Mouse (Mus musculus) MEL (cell line): ENCODE results near the gene Fbxw2. TPM values are rescaled to one million over a fixed set of nuclear protein-coding genes. Genes with fewer than 3 reads are reported as not detected.

ENCODE experiments used
- DNase-seq: peaks from one replicate; pipeline ENCODE4 v3.0.0; 2011; ENCODE audit warnings: low read depth, low spot score
- H3K27ac ChIP-seq: 2 replicates; pipeline ENCODE4 v1.5.1; 2012; ENCODE audit warnings: low read depth, mild to moderate bottlenecking, control low read depth, low read length, moderate library complexity; ENCODE audit not compliant: control insufficient read depth
- H3K27me3 ChIP-seq, 2 experiments: fragments of 150-350 bp in 1 of 2; sonication (generic) in 1 of 2; 2 replicates each; pipeline ENCODE4 v1.6.1; 2012; ENCODE audit warnings: low read length in 2 of 2, mild to moderate bottlenecking in 2 of 2, improper control_type of control experiment in 1 of 2, moderate library complexity in 1 of 2; ENCODE audit not compliant: insufficient read depth in 2 of 2, control insufficient read depth in 1 of 2
- H3K36me3 ChIP-seq, 2 experiments: 2 replicates each; pipeline ENCODE4 v1.6.1; 2012 to 2014; ENCODE audit warnings: low read length in 2 of 2, improper control_type of control experiment in 1 of 2, inconsistent platforms in 1 of 2, mild to moderate bottlenecking in 1 of 2; ENCODE audit not compliant: insufficient read depth in 2 of 2, control insufficient read depth in 1 of 2
- H3K4me1 ChIP-seq, 2 experiments: fragments of 150-350 bp in 1 of 2; sonication (generic) in 1 of 2; 2 replicates each; pipeline ENCODE4 v1.6.1; 2012; ENCODE audit warnings: low read length in 2 of 2, improper control_type of control experiment in 1 of 2, mild to moderate bottlenecking in 1 of 2; ENCODE audit not compliant: insufficient read depth in 2 of 2, control insufficient read depth in 1 of 2
- H3K4me3 ChIP-seq, 2 experiments: fragments of 150-350 bp in 1 of 2; sonication (generic) in 1 of 2; 2 replicates each; pipeline ENCODE4 v1.5.1; 2012; ENCODE audit warnings: low read depth in 2 of 2, low read length in 2 of 2, mild to moderate bottlenecking in 2 of 2, moderate library complexity in 2 of 2, control low read depth in 1 of 2, improper control_type of control experiment in 1 of 2; ENCODE audit not compliant: control insufficient read depth in 1 of 2, insufficient read depth in 1 of 2
- H3K79me2 ChIP-seq: 2 replicates; pipeline ENCODE4 v1.6.1; 2012; ENCODE audit warnings: mild to moderate bottlenecking, low read length, moderate library complexity; ENCODE audit not compliant: control insufficient read depth, poor library complexity, insufficient read depth
- H3K9ac ChIP-seq: 2 replicates; pipeline ENCODE4 v1.6.1; 2012; ENCODE audit warnings: low read depth, mild to moderate bottlenecking, control low read depth, low read length, moderate library complexity; ENCODE audit not compliant: control insufficient read depth, poor library complexity, severe bottlenecking
- H3K9me3 ChIP-seq: fragments of 150-350 bp; sonication (generic); replicated peaks from 2 replicates; pipeline ENCODE4 v1.6.1; 2012; ENCODE audit warnings: mild to moderate bottlenecking, low read length, improper control_type of control experiment, moderate library complexity; ENCODE audit not compliant: insufficient read depth
- BHLHE40 ChIP-seq: IDR thresholded peaks from 2 replicates; pipeline ENCODE4 v1.6.1; 2012; ENCODE audit warnings: low read depth, mild to moderate bottlenecking, inconsistent platforms, low read length, improper control_type of control experiment, borderline replicate concordance
- CHD2 ChIP-seq: IDR thresholded peaks from 2 replicates; pipeline ENCODE4 v1.6.1; 2011; ENCODE audit warnings: low read length, improper control_type of control experiment
- CTCF ChIP-seq, 3 experiments: IDR thresholded peaks in 2 of 3; conservative IDR thresholded peaks in 1 of 3; 2 replicates each; pipeline ENCODE4 v1.5.1; 2011 to 2012; ENCODE audit warnings: low read length in 3 of 3, low read depth in 2 of 3, mild to moderate bottlenecking in 2 of 3, improper control_type of control experiment in 1 of 3, inconsistent platforms in 1 of 3, mixed read lengths in 1 of 3, moderate library complexity in 1 of 3; ENCODE audit not compliant: control insufficient read depth in 1 of 3, insufficient read depth in 1 of 3, poor library complexity in 1 of 3, severe bottlenecking in 1 of 3
- E2F4 ChIP-seq: IDR thresholded peaks from 2 replicates; pipeline ENCODE4 v1.6.1; 2011; ENCODE audit warnings: low read depth, low read length, improper control_type of control experiment, borderline replicate concordance
- EP300 ChIP-seq, 2 experiments: IDR thresholded peaks; 2 replicates each; pipeline ENCODE4 v1.6.1; 2011; ENCODE audit warnings: improper control_type of control experiment in 2 of 2, low read length in 2 of 2, low read depth in 1 of 2, mild to moderate bottlenecking in 1 of 2
- GABPA ChIP-seq: IDR thresholded peaks from 2 replicates; pipeline ENCODE4 v1.6.1; 2012; ENCODE audit warnings: low read depth, mild to moderate bottlenecking, inconsistent platforms, low read length, improper control_type of control experiment, moderate library complexity
- GATA1 ChIP-seq: IDR thresholded peaks from 2 replicates; pipeline ENCODE4 v1.6.1; 2011; ENCODE audit warnings: low read depth, low read length, improper control_type of control experiment
- HCFC1 ChIP-seq: IDR thresholded peaks from 2 replicates; pipeline ENCODE4 v1.6.1; 2012; ENCODE audit warnings: low read depth, mild to moderate bottlenecking, inconsistent platforms, low read length, improper control_type of control experiment, moderate library complexity
- MAFK ChIP-seq: IDR thresholded peaks from 2 replicates; pipeline ENCODE4 v1.6.1; 2011; ENCODE audit warnings: low read depth, mild to moderate bottlenecking, low read length, improper control_type of control experiment, borderline replicate concordance
- MAX ChIP-seq: IDR thresholded peaks from 2 replicates; pipeline ENCODE4 v1.6.1; 2011; ENCODE audit warnings: low read length, improper control_type of control experiment
- MXI1 ChIP-seq: IDR thresholded peaks from 2 replicates; pipeline ENCODE4 v1.6.1; 2011; ENCODE audit warnings: mild to moderate bottlenecking, low read depth, low read length, improper control_type of control experiment
- MYB ChIP-seq: IDR thresholded peaks from 2 replicates; pipeline ENCODE4 v1.6.1; 2011; ENCODE audit warnings: mild to moderate bottlenecking, low read depth, low read length, improper control_type of control experiment
- MYC ChIP-seq: IDR thresholded peaks from 2 replicates; pipeline ENCODE4 v1.6.1; 2011; ENCODE audit warnings: low read depth, mild to moderate bottlenecking, low read length, improper control_type of control experiment, moderate library complexity
- NRF1 ChIP-seq: IDR thresholded peaks from 2 replicates; pipeline ENCODE4 v1.6.1; 2014; ENCODE audit warnings: low read depth, mild to moderate bottlenecking, inconsistent platforms, low read length, improper control_type of control experiment, moderate library complexity; ENCODE audit not compliant: poor library complexity, insufficient read depth, severe bottlenecking
- POLR2AphosphoS2 ChIP-seq: IDR thresholded peaks from 2 replicates; pipeline ENCODE4 v1.6.1; 2011; ENCODE audit warnings: low read length, improper control_type of control experiment
- POLR2AphosphoS5 ChIP-seq: IDR thresholded peaks from 2 replicates; pipeline ENCODE4 v1.6.1; 2012; ENCODE audit warnings: low read depth, borderline replicate concordance, mild to moderate bottlenecking, inconsistent platforms, low read length, moderate library complexity, mixed read lengths
- RAD21 ChIP-seq: IDR thresholded peaks from 2 replicates; pipeline ENCODE4 v1.6.1; 2011; ENCODE audit warnings: mild to moderate bottlenecking, low read depth, low read length, improper control_type of control experiment
- SMC3 ChIP-seq: IDR thresholded peaks from 2 replicates; pipeline ENCODE4 v1.6.1; 2011; ENCODE audit warnings: low read depth, low read length, improper control_type of control experiment
- TBP ChIP-seq: IDR thresholded peaks from 2 replicates; pipeline ENCODE4 v1.8.0; 2011; ENCODE audit warnings: low read depth, low read length, improper control_type of control experiment
- USF2 ChIP-seq, 2 experiments: IDR thresholded peaks; 2 replicates each; pipeline ENCODE4 v1.6.1; 2011 to 2012; ENCODE audit warnings: improper control_type of control experiment in 2 of 2, low read length in 2 of 2, borderline replicate concordance in 1 of 2, inconsistent platforms in 1 of 2, low read depth in 1 of 2, mild to moderate bottlenecking in 1 of 2; ENCODE audit not compliant: insufficient read depth in 1 of 2
- ZC3H11A ChIP-seq: IDR thresholded peaks from 2 replicates; pipeline ENCODE4 v1.6.1; 2012; ENCODE audit warnings: low read depth, mild to moderate bottlenecking, inconsistent platforms, low read length, improper control_type of control experiment
- ZKSCAN1 ChIP-seq: IDR thresholded peaks from 2 replicates; pipeline ENCODE4 v1.6.1; 2012; ENCODE audit warnings: low read depth, mild to moderate bottlenecking, inconsistent platforms, low read length, improper control_type of control experiment, moderate library complexity
- ZMIZ1 ChIP-seq: IDR thresholded peaks from 2 replicates; pipeline ENCODE4 v1.6.1; 2012; ENCODE audit warnings: low read depth, mild to moderate bottlenecking, inconsistent platforms, low read length, improper control_type of control experiment, moderate library complexity
- ZNF384 ChIP-seq: IDR thresholded peaks from 2 replicates; pipeline ENCODE4 v1.6.1; 2012; ENCODE audit warnings: low read depth, mild to moderate bottlenecking, inconsistent platforms, low read length, improper control_type of control experiment
- polyA plus RNA-seq, 2 experiments: library from polyadenylated mRNA; stranded (reverse) in 1 of 2; unstranded in 1 of 2; fragments of >175 nt in 1 of 2; fragments of >200 nt in 1 of 2; gene quantifications; 2 replicates each; pipeline versions ENCODE4 v1.2.1 to v1.2.4; 2012; ENCODE audit warnings: low replicate concordance in 2 of 2, low read depth in 1 of 2; ENCODE audit not compliant: insufficient read length in 2 of 2, insufficient read depth in 1 of 2, missing spikeins in 1 of 2
- total RNA-seq: library from RNA; depleted of rRNA; stranded (reverse); fragments of 300-350 nt; gene quantifications from 2 replicates; pipeline ENCODE4 v1.2.3, GENCODE M21; 2012

Gene Fbxw2
- total and polyA plus RNA-seq, 3 experiments: 43.7 to 101 (median 49.7) TPM

- Histone ChIP-seq H3K27ac (no peak overlapping the region), H3K36me3 (peaks cover 0 to under 1% of the 10 kb centered on the region in 2 experiments; a peak in 1 of 4 replicates), H3K27me3 (no peaks in the 10 kb centered on the region), H3K79me2 (no peaks in the 10 kb centered on the region), H3K9ac (no peak overlapping the region), H3K4me1 (peaks cover 3 to 5% of the 10 kb centered on the region in 2 experiments; a peak in 2 of 4 replicates), H3K9me3 (no peaks in the 10 kb centered on the region), H3K4me3 (no peak overlapping the region)
- TF ChIP-seq MAX: no peak
- no peak for TF ChIP-seq ZMIZ1
- TF ChIP-seq SMC3: no peak
- no peak for TF ChIP-seq EP300 (IDR thresholded peaks at IDR 0.05; ENCODE audit: low read depth in 1 of 2, low read length in 2 of 2)
- TF ChIP-seq POLR2AphosphoS5: no peak
- TF ChIP-seq BHLHE40: no peak
- no peak for TF ChIP-seq HCFC1
- no peak for TF ChIP-seq E2F4
- no peak for TF ChIP-seq MXI1
- TF ChIP-seq CTCF (IDR thresholded peaks at IDR 0.05 in 2 of 3, conservative IDR thresholded peaks at IDR 0.05 in 1 of 3; ENCODE audit: control insufficient read depth in 1 of 3, insufficient read depth in 1 of 3, low read depth in 2 of 3, low read length in 3 of 3, poor library complexity in 1 of 3, severe bottlenecking in 1 of 3): no peak
- TF ChIP-seq GATA1: no peak
- no peak for TF ChIP-seq MYC
- no peak for TF ChIP-seq RAD21
- TF ChIP-seq ZC3H11A: no peak
- TF ChIP-seq MYB: no peak
- no peak for TF ChIP-seq ZNF384
- TF ChIP-seq USF2 (IDR thresholded peaks at IDR 0.05; ENCODE audit: borderline replicate concordance in 1 of 2, insufficient read depth in 1 of 2, low read depth in 1 of 2, low read length in 2 of 2): no peak
- no peak for TF ChIP-seq CHD2
- no peak for TF ChIP-seq NRF1
- no peak for DNase-seq
These were observed 61.3 kb downstream of the Fbxw2 start for GRCm38 (mm10) chr2:34764801-34765200.

- H3K4me1 ChIP-seq: peaks cover 3 to 5% of the 10 kb centered on the region in 2 experiments; a peak in 2 of 4 replicates
- no peak overlapping the region for H3K9ac ChIP-seq
- H3K9me3 ChIP-seq: no peaks in the 10 kb centered on the region
- no peak for DNase-seq
- no peak overlapping the region for H3K4me3 ChIP-seq
- H3K27me3 ChIP-seq: no peaks in the 10 kb centered on the region
- no peak overlapping the region for H3K27ac ChIP-seq
- H3K79me2 ChIP-seq: no peaks in the 10 kb centered on the region
- H3K36me3 ChIP-seq: no peaks in the 10 kb centered on the region; a peak in 1 of 4 replicates
- TF ChIP-seq MYC (no peak), POLR2AphosphoS2 (no peak), E2F4 (no peak), TBP (no peak), SMC3 (no peak), BHLHE40 (no peak), HCFC1 (no peak), MAFK (no peak), ZKSCAN1 (no peak), GABPA (no peak)
These were observed 63.2 kb downstream of the Fbxw2 start for GRCm38 (mm10) chr2:34762872-34763271.
